Mouse (Mus musculus) midbrain, embryonic 14.5 days (tissue): Measurements from ENCODE around the gene Gm20388. TPM values are rescaled to one million over a fixed set of nuclear protein-coding genes. Genes with fewer than 3 reads are reported as not detected.

ENCODE experiments used
- ATAC-seq: fragments of 200-750 bp; cut with Nextera tagmentation; 2 replicates; pipeline ENCODE4 v1.8.0; 2017; ENCODE audit warnings: moderate number of reproducible peaks, moderate library complexity; ENCODE audit not compliant: low FRiP score, low TSS enrichment
- DNase-seq: peaks from one replicate; pipeline ENCODE4 v3.0.0-alpha.2; 2015
- H3K27ac ChIP-seq: fragments of 300-500 bp; sonication (generic); replicated peaks from 2 replicates; pipeline ENCODE4 v1.5.1; 2014; ENCODE audit warnings: mild to moderate bottlenecking, low read depth, low read length, moderate library complexity
- H3K27me3 ChIP-seq: fragments of 300-500 bp; sonication (generic); 2 replicates; pipeline ENCODE4 v1.6.1; 2014; ENCODE audit warnings: low read length, control low read depth, mixed read lengths; ENCODE audit not compliant: control insufficient read depth, insufficient read depth
- H3K36me3 ChIP-seq: fragments of 300-500 bp; sonication (generic); 2 replicates; pipeline ENCODE4 v1.6.1; 2014; ENCODE audit warnings: low read length, control low read depth; ENCODE audit not compliant: control insufficient read depth, insufficient read depth
- H3K4me1 ChIP-seq: fragments of 300-500 bp; sonication (generic); 2 replicates; pipeline ENCODE4 v1.6.1; 2014; ENCODE audit warnings: mild to moderate bottlenecking, antibody characterized with exemption, low read length, control low read depth; ENCODE audit not compliant: control insufficient read depth, insufficient read depth
- H3K4me2 ChIP-seq: fragments of 300-500 bp; sonication (generic); 2 replicates; pipeline ENCODE4 v1.6.1; 2014; ENCODE audit warnings: mild to moderate bottlenecking, low read length, moderate library complexity
- H3K4me3 ChIP-seq: fragments of 300-500 bp; sonication (generic); replicated peaks from 2 replicates; pipeline ENCODE4 v1.5.1; 2014; ENCODE audit warnings: low read depth, low read length
- H3K9ac ChIP-seq: fragments of 300-500 bp; sonication (generic); replicated peaks from 2 replicates; pipeline ENCODE4 v1.6.1; 2014; ENCODE audit warnings: mild to moderate bottlenecking, low read length, moderate library complexity
- H3K9me3 ChIP-seq: fragments of 300-500 bp; sonication (generic); 2 replicates; pipeline ENCODE4 v1.6.1; 2016; ENCODE audit warnings: low read length, control low read depth, mixed read lengths; ENCODE audit not compliant: control insufficient read depth
- WGBS: fragments of 180-500 bp; shearing (Covaris S2); extraction: QIAGEN DNeasy Blood & Tissue Kit; methylation state at CpG from one replicate; pipeline ENCODE4 v1.1.7; 2014; 5-methylcytosine and 5-hydroxymethylcytosine counted together
- polyA plus RNA-seq: library from polyadenylated mRNA; unstranded; fragments of >200 nt; fragmentation: Nextera tagmentation; extraction: Ambion mirVana; gene quantifications from 2 replicates; pipeline ENCODE4 v1.2.1, GENCODE M21; 2014

Gene Gm20388
- polyA plus RNA-seq, 1 experiment from 2014 or later: 4.1 TPM

DNA sequence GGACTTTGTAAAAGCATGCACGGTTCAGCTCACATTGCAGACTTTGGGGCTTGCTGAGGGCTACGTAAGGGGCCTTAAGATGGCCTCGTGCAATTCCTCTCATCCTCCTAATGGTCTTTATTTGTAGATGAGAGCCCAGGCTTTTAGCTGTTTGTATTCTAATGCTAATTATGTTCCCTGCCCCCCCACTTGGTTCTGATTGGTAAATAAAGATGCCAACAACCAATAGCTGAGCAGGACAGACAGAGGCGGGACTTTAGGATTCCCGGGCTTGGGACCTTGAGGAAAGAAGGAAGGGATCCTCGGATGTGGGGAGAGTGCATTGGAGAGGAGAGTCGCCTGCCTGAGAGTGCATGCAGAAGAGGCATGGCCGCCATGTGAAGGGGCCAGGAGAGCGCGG lies 3849.3 kb downstream of the Gm20388 start:
- Histone ChIP-seq H3K4me2 (peak overlapping the region; percentile 38), H3K4me1 (peaks cover 7% of the 10 kb centered on the region; the same call in 1 of the 2 replicates), H3K27ac (no peak overlapping the region), H3K9ac (no peak overlapping the region), H3K36me3 (no peaks in the 10 kb centered on the region), H3K4me3 (no peak overlapping the region), H3K9me3 (no peaks in the 10 kb centered on the region), H3K27me3 (no peaks in the 10 kb centered on the region)
- under 1% methylated on average over 10 of the region's 10 CpGs for WGBS
- peak; percentile 88 for DNase-seq
- ATAC-seq: peak; percentile 69; the same call in 1 of the 2 replicates

DNA sequence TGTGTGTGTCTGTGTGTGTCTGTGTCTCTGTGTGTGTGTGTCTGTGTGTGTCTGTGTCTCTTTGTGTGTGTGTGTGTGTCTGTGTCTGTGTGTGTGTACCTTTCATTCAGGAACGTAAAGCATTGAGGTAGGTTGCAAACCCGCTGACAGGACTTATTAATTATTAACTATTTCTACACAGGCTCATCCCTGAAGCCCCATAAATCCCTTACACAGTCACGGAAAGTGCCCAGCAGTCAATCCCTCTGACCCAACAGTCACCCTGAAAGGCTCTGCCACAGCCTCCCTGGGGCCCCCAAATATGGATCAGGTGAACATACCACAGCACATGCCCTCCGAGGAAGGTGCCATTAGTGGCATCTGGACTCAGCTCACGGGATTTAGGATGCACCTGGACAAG lies 3849.9 kb downstream of the Gm20388 start:
- Histone ChIP-seq H3K9me3 (no peaks in the 10 kb centered on the region), H3K4me1 (peaks cover 7% of the 10 kb centered on the region; the same call in 1 of the 2 replicates), H3K36me3 (no peaks in the 10 kb centered on the region), H3K4me2 (peak overlapping the region; percentile 38; the same call in 1 of the 2 replicates), H3K27me3 (no peaks in the 10 kb centered on the region), H3K27ac (no peak overlapping the region), H3K9ac (no peak overlapping the region), H3K4me3 (no peak overlapping the region)
- DNase-seq: no peak
- ATAC-seq: no peak
- WGBS: 47% methylated on average over 5 of the region's 5 CpGs

DNA sequence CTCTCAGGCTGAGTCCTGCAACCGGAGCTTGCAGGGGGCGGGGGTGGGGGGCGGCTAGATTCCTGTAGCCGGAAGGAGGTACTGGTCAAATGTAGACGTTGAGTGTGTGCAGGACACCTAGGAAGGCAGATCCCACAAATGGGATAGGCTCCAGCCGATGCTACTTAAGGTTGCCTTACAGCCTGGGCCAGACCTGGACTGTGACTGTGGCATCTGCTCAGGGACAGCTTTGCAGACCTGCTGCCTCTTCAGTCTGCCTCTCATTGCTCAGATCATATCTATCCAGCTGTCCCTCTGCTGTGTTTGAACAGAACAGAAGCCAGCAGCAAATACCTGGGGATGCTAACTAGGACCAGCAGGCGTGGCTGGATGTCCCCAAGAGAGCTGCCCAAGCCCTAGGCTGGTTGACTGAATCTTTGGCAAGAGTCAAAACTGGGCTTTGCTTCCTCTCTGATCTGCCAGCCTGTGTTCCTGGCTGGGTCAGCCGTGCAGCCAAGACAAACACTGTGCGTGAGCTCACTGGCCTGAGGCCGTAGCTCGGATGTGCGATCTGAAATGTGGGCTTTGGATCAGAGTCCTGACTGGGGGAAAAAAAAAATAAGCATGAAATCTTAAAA lies 3850.7 kb downstream of the Gm20388 start:
- Histone ChIP-seq H3K4me1 (peaks cover 7% of the 10 kb centered on the region; the same call in 1 of the 2 replicates), H3K27me3 (no peaks in the 10 kb centered on the region), H3K4me3 (no peak overlapping the region), H3K27ac (0 out of 2 replicates have a peak overlapping the region, but pooled peaks have one; percentile 13), H3K9ac (no peak overlapping the region), H3K36me3 (no peaks in the 10 kb centered on the region), H3K9me3 (no peaks in the 10 kb centered on the region), H3K4me2 (no peak overlapping the region)
- 49% methylated on average over 12 of the region's 12 CpGs for WGBS
- ATAC-seq (no peak), DNase-seq (peak; percentile 43)

DNA sequence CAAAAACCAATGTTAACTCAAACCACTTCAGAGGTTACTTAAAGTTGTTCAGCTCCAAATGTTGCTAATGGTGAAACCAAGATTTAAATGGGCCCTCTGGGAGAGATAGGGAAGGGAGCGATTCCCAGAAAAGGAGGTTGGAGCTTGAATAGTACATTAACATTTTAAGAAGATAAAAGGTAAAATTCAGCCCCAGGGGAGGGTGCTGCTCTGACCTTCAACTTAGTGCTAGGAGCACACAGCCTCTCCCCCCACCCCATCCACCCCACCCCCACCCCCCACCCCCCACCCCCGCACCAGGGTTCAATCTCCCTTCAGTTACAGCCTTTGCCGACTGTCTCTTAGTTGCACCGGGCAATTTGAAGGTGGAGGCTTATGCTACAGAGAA lies 3851.2 kb downstream of the Gm20388 start:
- H3K4me2 ChIP-seq: no peak overlapping the region
- no peaks in the 10 kb centered on the region for H3K36me3 ChIP-seq
- ATAC-seq (no peak), DNase-seq (no peak)
- H3K27me3 ChIP-seq: no peaks in the 10 kb centered on the region
- no peak overlapping the region for H3K4me3 ChIP-seq
- no peak overlapping the region for H3K9ac ChIP-seq
- peaks cover 7% of the 10 kb centered on the region; the same call in 1 of the 2 replicates for H3K4me1 ChIP-seq
- 42% methylated on average over 4 of the region's 4 CpGs for WGBS
- H3K9me3 ChIP-seq: no peaks in the 10 kb centered on the region
- H3K27ac ChIP-seq: no peak overlapping the region

DNA sequence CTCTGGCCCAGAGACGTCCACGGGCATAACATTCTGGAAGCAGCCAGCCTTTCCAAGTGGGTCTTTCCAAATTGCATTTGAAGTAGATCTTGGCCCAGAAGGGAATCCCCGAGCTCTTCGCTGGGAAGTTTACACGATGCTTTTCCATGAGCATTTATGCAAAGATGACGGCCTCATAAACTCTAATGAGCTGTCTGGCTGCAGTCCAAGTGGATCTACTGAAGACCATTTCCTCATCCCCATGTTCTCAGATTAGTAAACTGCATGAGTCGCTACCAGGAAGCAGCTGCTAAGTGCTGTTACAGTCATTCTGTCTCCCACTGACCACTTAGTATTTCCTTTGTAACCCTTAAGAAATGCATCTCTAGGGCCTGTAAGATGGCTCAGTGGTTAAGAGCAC lies 3852.7 kb downstream of the Gm20388 start:
- no peaks in the 10 kb centered on the region for H3K9me3 ChIP-seq
- peaks cover 7% of the 10 kb centered on the region; the same call in 1 of the 2 replicates for H3K4me1 ChIP-seq
- H3K4me3 ChIP-seq: no peak overlapping the region
- H3K9ac ChIP-seq: no peak overlapping the region
- 76% methylated on average over 7 of the region's 7 CpGs for WGBS
- no peak for ATAC-seq
- H3K27me3 ChIP-seq: no peaks in the 10 kb centered on the region
- H3K36me3 ChIP-seq: no peaks in the 10 kb centered on the region
- no peak for DNase-seq
- no peak overlapping the region for H3K4me2 ChIP-seq
- no peak overlapping the region for H3K27ac ChIP-seq

DNA sequence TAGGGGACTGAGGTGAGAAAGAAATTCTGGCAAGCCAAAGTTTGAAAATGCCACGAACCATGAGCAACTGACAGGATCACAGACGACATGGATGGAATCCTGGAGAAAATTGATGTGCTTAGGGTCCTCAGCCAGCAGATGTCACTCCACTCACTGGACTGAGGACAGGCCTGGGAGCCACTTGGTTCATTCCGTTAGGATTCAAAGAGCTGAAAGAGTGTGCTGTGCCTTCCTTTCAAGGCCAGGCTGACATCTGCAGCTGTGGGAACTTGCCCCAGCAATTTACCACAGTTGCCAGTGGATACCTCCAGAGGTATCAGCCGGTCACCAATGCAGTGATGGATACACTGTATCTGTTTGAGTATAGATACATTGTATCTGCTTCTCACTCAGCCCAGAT lies 3854.0 kb downstream of the Gm20388 start:
- peak; percentile 64 for DNase-seq
- Histone ChIP-seq H3K9ac (no peak overlapping the region), H3K27me3 (no peaks in the 10 kb centered on the region), H3K4me2 (no peak overlapping the region), H3K4me3 (no peak overlapping the region), H3K4me1 (peaks cover 5% of the 10 kb centered on the region; the same call in 1 of the 2 replicates), H3K27ac (no peak overlapping the region), H3K36me3 (no peaks in the 10 kb centered on the region), H3K9me3 (no peaks in the 10 kb centered on the region)
- 30% methylated on average over 4 of the region's 4 CpGs for WGBS
- no peak for ATAC-seq

DNA sequence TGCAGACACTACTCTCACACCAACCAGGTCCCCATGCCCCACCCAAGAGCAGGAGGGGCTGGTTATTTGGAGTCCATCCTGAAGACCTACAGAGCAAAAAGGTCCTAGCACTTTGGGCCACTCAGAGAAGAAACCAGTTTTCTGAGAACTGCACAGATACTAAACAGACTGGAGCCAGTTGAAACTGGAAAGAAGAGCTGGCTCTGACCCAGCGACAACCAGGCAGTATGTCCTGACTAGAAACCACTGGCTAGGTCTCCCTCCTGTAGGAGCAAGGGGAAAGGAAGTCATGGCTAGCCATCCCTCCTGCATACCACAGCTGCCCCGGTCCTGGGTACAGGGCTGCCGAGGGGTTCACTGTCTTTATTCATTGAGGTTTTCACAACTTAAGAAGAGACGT lies 3855.9 kb downstream of the Gm20388 start:
- Histone ChIP-seq H3K9ac (no peak overlapping the region), H3K27me3 (no peaks in the 10 kb centered on the region), H3K4me1 (no peaks in the 10 kb centered on the region), H3K27ac (no peak overlapping the region), H3K36me3 (no peaks in the 10 kb centered on the region), H3K4me2 (no peak overlapping the region), H3K9me3 (no peaks in the 10 kb centered on the region), H3K4me3 (no peak overlapping the region)
- ATAC-seq (no peak), DNase-seq (no peak)
- 94% methylated on average over 4 of the region's 4 CpGs for WGBS

DNA sequence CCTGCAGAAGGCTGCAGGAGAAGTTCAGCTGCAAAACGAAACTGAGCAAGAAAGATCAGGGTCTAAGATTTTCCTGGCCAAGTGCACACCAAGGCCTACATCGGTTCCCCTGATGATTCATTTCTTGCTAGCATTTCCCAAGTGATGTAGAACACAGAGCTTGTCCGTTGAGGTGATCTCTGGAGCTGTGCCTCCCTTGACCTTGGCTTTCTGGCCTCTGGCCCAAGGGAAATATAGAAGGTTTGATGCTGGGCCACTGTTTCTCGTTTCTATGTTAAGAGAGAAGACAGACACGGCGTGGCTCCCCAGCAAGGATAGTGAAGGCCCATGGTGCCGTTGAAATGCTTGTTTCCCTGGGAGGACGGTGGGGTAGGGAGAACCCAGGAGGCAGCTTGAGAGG lies 3857.2 kb downstream of the Gm20388 start:
- Histone ChIP-seq H3K4me1 (no peaks in the 10 kb centered on the region), H3K9me3 (no peaks in the 10 kb centered on the region), H3K36me3 (no peaks in the 10 kb centered on the region), H3K27ac (no peak overlapping the region), H3K4me2 (no peak overlapping the region), H3K9ac (no peak overlapping the region), H3K4me3 (no peak overlapping the region), H3K27me3 (no peaks in the 10 kb centered on the region)
- ATAC-seq (no peak), DNase-seq (no peak)
- WGBS: 86% methylated on average over 8 of the region's 8 CpGs
